Mouse (Mus musculus) midbrain, embryonic 11.5 days (tissue): Measurements from ENCODE around the gene Des. TPM values are rescaled to one million over a fixed set of nuclear protein-coding genes. Genes with fewer than 3 reads are reported as not detected.

Experiments
- ATAC-seq: fragments of 200-750 bp; cut with Nextera tagmentation; 2 replicates; pipeline ENCODE4 v1.8.0; 2017; ENCODE audit warnings: moderate TSS enrichment, moderate library complexity; ENCODE audit not compliant: low FRiP score
- DNase-seq: peaks from one replicate; pipeline ENCODE4 v3.0.0; 2015; ENCODE audit warnings: low spot score; ENCODE audit errors: missing footprints
- H3K27ac ChIP-seq: fragments of 300-500 bp; sonication (generic); 2 replicates; pipeline ENCODE4 v1.5.1; 2014; ENCODE audit warnings: low read depth, low read length
- H3K27me3 ChIP-seq: fragments of 300-500 bp; sonication (generic); 2 replicates; pipeline ENCODE4 v1.6.1; 2014; ENCODE audit warnings: mild to moderate bottlenecking, low read length, moderate library complexity, mixed read lengths; ENCODE audit not compliant: control insufficient read depth, insufficient read depth
- H3K36me3 ChIP-seq: fragments of 300-500 bp; sonication (generic); 2 replicates; pipeline ENCODE4 v1.6.1; 2014; ENCODE audit warnings: mild to moderate bottlenecking, low read length, moderate library complexity, mixed read lengths; ENCODE audit not compliant: control insufficient read depth, insufficient read depth
- H3K4me1 ChIP-seq: fragments of 300-500 bp; sonication (generic); 2 replicates; pipeline ENCODE4 v1.6.1; 2014; ENCODE audit warnings: low read length; ENCODE audit not compliant: control insufficient read depth, insufficient read depth
- H3K4me2 ChIP-seq: fragments of 300-500 bp; sonication (generic); 2 replicates; pipeline ENCODE4 v1.6.1; 2014; ENCODE audit warnings: mild to moderate bottlenecking, moderate library complexity
- H3K4me3 ChIP-seq: fragments of 300-500 bp; sonication (generic); 2 replicates; pipeline ENCODE4 v1.5.1; 2014; ENCODE audit warnings: low read depth, low read length
- H3K9ac ChIP-seq: fragments of 300-500 bp; sonication (generic); 2 replicates; pipeline ENCODE4 v1.6.1; 2014; ENCODE audit warnings: low read length
- H3K9me3 ChIP-seq: fragments of 300-500 bp; sonication (generic); 2 replicates; pipeline ENCODE4 v1.6.1; 2016; ENCODE audit warnings: low read length; ENCODE audit not compliant: control insufficient read depth
- WGBS: fragments of 180-500 bp; shearing (Covaris S2); extraction: QIAGEN DNeasy Blood & Tissue Kit; methylation state at CpG from one replicate; pipeline ENCODE4 v1.1.7; 2014; 5-methylcytosine and 5-hydroxymethylcytosine counted together
- polyA plus RNA-seq: library from polyadenylated mRNA; unstranded; fragments of >200 nt; fragmentation: Nextera tagmentation; extraction: Ambion mirVana; gene quantifications from 2 replicates; pipeline ENCODE4 v1.2.1, GENCODE M21; 2014

Gene Des
- polyA plus RNA-seq, 1 experiment from 2014 or later, result 0.68 TPM

- no peak overlapping the region for H3K4me2 ChIP-seq
- no peak for ATAC-seq
- H3K27me3 ChIP-seq, result peaks cover 11% of the 10 kb centered on the region
- H3K9me3 ChIP-seq, result no peaks in the 10 kb centered on the region
- WGBS, result 73% methylated on average over 2 of the region's 2 CpGs
- H3K27ac ChIP-seq, result no peak overlapping the region
- no peak for DNase-seq
- no peak overlapping the region for H3K9ac ChIP-seq
- no peak overlapping the region for H3K4me3 ChIP-seq
- H3K36me3 ChIP-seq, result no peaks in the 10 kb centered on the region
- H3K4me1 ChIP-seq, result peaks cover 20% of the 10 kb centered on the region
These were observed 19.1 kb downstream of the Des start for GRCm38 (mm10) chr1:75379196-75379595.

GRCm38 (mm10) chr1:75379931-75380330 is 19.8 kb downstream of the Des start:
- no peak for ATAC-seq

GRCm38 (mm10) chr1:75380951-75381350 is 20.8 kb downstream of the Des start:
- 45% methylated on average over 2 of the region's 2 CpGs for WGBS
- H3K9me3 ChIP-seq, result no peaks in the 10 kb centered on the region
- H3K4me1 ChIP-seq, result peaks cover 24% of the 10 kb centered on the region
- H3K36me3 ChIP-seq, result no peaks in the 10 kb centered on the region
- ATAC-seq, result no peak
- H3K27me3 ChIP-seq, result no peaks in the 10 kb centered on the region; the same call in 1 of the 2 replicates
- DNase-seq, result peak; percentile 87
- no peak overlapping the region for H3K27ac ChIP-seq
- H3K4me2 ChIP-seq, result no peak overlapping the region
- H3K4me3 ChIP-seq, result no peak overlapping the region
- H3K9ac ChIP-seq, result no peak overlapping the region

More at GRCm38 (mm10) chr1:75379931-75380330, 19.8 kb downstream of the Des start:
- Histone ChIP-seq H3K4me1 (peaks cover 23% of the 10 kb centered on the region), H3K9me3 (no peaks in the 10 kb centered on the region), H3K27me3 (peaks cover 5% of the 10 kb centered on the region; the same call in 1 of the 2 replicates), H3K27ac (no peak overlapping the region), H3K4me3 (no peak overlapping the region), H3K36me3 (no peaks in the 10 kb centered on the region), H3K4me2 (no peak overlapping the region), H3K9ac (no peak overlapping the region)
- no peak for DNase-seq
- 66% methylated on average over 8 of the region's 8 CpGs for WGBS

DNA sequence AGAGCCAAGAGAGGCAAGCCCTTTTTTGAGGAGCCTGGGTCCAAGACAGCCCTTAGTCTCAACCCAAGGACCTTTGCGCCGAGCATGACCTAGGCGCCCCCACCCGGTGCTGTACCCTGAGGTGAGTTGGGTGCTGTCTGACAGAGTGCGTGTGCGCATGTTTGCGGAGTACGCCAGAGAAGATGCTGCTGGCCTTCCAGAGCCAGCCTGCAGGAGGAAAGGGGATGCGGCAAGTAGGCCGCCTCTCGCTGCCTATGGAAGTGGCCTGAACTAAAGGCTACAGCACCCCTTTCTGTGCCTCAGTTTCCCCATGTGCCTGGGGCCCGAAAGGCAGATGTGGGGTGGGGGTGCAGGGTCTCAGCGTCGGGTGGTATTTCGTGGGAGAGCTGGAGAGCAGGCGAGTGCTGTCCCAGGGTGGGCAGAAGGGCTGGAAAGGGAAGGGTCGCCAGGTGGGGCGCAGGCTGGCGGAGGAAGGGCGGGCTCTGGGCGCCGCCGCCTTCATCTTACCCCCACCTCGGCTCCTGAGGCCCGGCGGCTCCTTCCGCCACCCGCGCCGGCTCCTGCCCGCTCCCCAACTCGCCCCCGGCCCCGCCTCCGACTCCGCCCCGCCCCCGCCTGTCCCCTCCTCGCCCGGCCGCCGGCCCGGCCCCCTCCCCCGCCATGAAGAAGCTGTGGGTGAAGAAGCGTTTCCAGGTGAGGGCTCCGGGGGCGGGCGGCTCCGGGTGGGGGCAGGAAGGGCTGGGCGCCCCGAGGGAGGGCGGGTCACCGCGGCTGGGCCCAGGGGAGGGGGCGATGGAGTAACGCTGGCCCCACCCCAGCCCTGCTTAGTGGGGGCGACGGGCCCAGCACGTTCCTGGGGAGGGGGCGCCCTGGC is 21.6 kb downstream of the Des start:
- Histone ChIP-seq H3K27ac (peak overlapping the region; percentile 35; the same call in 1 of the 2 replicates), H3K36me3 (no peaks in the 10 kb centered on the region), H3K9ac (peak overlapping the region; percentile 74), H3K27me3 (peaks cover 3% of the 10 kb centered on the region; the same call in 1 of the 2 replicates), H3K4me2 (peak overlapping the region; percentile 100), H3K9me3 (no peaks in the 10 kb centered on the region), H3K4me3 (peak overlapping the region; percentile 76), H3K4me1 (peaks cover 28% of the 10 kb centered on the region)
- DNase-seq (peak; percentile 90), ATAC-seq (peak; percentile 65)
- WGBS, result 2% methylated on average over 48 of the region's 60 CpGs

- Histone ChIP-seq H3K27me3 (peaks cover 10% of the 10 kb centered on the region), H3K4me1 (peaks cover 32% of the 10 kb centered on the region), H3K9ac (peak overlapping the region; percentile 74), H3K9me3 (no peaks in the 10 kb centered on the region), H3K27ac (peak overlapping the region; percentile 35; the same call in 1 of the 2 replicates), H3K36me3 (no peaks in the 10 kb centered on the region), H3K4me3 (peak overlapping the region; percentile 76), H3K4me2 (peak overlapping the region; percentile 100)
- ATAC-seq (peak; percentile 20; the same call in 1 of the 2 replicates), DNase-seq (peak; percentile 95)
- 0% methylated on average over 28 of the region's 28 CpGs for WGBS
These were observed 22.4 kb downstream of the Des start for GRCm38 (mm10) chr1:75382356-75383071.

DNA sequence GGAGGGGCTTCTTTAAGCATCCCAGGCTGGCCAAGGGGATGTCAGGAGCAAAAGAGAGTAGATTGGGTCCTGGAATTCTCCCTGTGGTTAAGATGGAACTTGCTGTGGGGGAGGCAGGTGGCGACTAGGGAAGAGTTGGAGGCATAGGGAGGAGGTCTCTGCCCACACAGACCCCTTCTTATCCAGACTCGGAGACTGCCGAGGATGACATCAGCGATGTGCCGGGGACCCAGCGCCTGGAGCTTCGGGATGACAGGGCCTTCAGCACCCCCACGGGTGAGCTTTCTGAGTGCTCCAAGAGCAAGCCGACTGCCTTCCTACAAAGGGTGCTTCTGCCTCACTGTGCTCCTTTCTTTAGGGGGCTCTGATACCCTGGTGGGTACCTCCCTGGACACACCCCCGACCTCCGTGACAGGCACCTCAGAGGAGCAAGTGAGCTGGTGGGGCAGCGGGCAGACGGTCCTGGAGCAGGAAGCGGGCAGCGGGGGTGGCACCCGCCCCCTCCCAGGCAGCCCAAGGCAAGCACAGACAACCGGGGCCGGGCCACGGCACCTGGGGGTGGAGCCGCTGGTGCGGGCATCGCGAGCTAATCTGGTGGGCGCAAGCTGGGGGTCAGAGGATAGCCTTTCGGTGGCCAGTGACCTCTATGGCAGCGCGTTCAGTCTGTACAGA is 24.5 kb downstream of the Des start:
- Histone ChIP-seq H3K36me3 (no peaks in the 10 kb centered on the region), H3K9me3 (no peaks in the 10 kb centered on the region), H3K4me1 (peaks cover 46% of the 10 kb centered on the region), H3K9ac (no peak overlapping the region), H3K27me3 (peaks cover 30% of the 10 kb centered on the region), H3K4me3 (no peak overlapping the region), H3K27ac (no peak overlapping the region), H3K4me2 (no peak overlapping the region)
- DNase-seq (no peak), ATAC-seq (no peak)
- WGBS, result 80% methylated on average over 27 of the region's 27 CpGs

- H3K27ac ChIP-seq, result no peak overlapping the region
- no peaks in the 10 kb centered on the region for H3K36me3 ChIP-seq
- DNase-seq (no peak), ATAC-seq (no peak)
- no peaks in the 10 kb centered on the region for H3K9me3 ChIP-seq
- no peak overlapping the region for H3K4me2 ChIP-seq
- no peak overlapping the region for H3K4me3 ChIP-seq
- peaks cover 33% of the 10 kb centered on the region for H3K27me3 ChIP-seq
- no peak overlapping the region for H3K9ac ChIP-seq
- H3K4me1 ChIP-seq, result peaks cover 46% of the 10 kb centered on the region
- WGBS, result 71% methylated on average over 20 of the region's 20 CpGs
These were observed 25.1 kb downstream of the Des start for GRCm38 (mm10) chr1:75385142-75385730.

GRCm38 (mm10) chr1:75386149-75386548 is 26.0 kb downstream of the Des start:
- H3K4me3 ChIP-seq, result no peak overlapping the region
- ATAC-seq (no peak), DNase-seq (no peak)
- peaks cover 33% of the 10 kb centered on the region for H3K27me3 ChIP-seq
- H3K4me1 ChIP-seq, result peaks cover 46% of the 10 kb centered on the region
- H3K9me3 ChIP-seq, result no peaks in the 10 kb centered on the region
- no peaks in the 10 kb centered on the region for H3K36me3 ChIP-seq
- no peak overlapping the region for H3K4me2 ChIP-seq
- WGBS, result 35% methylated on average over 4 of the region's 4 CpGs
- no peak overlapping the region for H3K27ac ChIP-seq
- H3K9ac ChIP-seq, result peak overlapping the region; percentile 32; the same call in 1 of the 2 replicates
